Mouse (Mus musculus): Measurements from ENCODE around the gene Ccdc13.

Ccdc13 gene

DNA sequence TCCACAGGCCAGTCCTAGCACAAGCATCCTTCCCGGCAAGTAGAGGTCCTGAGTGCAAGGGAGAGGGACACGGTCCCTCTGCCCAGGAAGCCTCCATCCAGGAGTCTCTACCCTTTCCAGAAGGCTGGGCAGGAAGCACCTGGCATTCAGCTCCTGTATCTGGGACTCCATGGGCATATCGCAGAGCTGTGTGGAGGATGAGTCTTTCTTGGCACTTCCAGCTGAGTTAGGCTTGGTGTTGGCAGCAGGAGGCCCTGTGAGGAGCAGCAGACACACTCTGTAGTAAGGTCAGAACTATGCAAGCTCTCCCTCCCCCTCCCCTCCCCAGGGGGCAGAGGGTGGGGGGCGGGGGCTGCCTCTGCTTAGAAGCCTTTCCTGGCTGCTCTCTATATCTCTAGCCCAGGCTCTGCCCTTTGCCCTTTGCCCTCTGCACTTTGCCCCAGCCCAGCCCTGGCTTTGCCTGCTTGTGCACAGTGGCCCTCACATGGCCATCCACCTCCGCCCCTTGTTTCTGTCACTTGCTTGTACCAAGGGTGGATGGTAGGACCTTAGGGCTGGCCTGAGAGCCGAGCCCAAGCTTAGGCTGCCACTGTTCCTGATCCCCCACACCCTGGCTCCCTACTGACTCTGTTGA is 40.3 kb downstream of the Ccdc13 start:
- no peak for DNase-seq

DNA sequence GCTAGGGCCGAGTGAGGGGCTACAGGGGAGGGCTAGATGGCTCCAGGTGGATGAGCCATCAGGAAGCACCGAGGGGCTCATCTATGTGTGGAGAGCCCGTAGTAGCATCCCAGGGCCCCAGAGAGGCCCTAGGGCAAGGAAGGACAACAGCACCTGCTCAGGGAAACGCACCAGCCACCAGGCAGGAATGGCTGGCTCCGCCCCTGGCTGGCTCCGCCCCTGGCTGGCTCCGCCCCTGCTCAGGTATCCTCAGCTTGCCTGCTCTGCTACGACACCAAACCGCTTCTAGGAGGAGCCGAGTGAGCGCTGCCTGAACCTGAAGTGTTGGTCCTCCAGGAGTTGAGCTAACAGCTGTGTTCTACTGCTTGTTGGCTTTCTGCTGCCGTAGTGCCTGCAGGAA is 41.5 kb downstream of the Ccdc13 start:
- peak; percentile 60 to 62 for DNase-seq

DNA sequence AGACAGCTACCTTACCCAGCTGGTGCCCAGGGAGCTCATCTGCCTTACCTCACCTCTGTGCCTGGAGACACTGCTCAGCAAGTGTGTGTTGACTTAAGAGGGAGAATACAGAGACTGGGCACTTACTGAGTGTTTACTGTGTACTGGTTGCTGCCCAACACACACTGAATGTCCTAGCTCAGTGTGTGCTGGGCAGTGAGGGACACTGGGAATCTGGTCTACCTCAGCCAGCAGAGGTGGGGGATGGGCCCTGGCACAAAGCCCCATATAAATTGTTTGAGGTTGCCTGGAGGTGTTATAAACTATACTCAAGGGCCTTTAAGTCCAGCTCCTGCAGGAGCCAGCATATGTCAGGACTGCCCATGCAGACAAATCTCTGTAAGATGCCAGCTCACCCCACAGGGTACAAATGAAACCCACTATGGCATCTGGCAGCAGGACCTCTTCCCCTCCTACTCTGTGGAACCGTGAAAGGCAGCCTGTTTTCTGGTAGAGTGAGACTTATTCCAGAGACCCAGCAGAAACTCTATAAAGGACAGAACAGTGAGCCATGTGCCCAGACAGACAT is 44.2 kb downstream of the Ccdc13 start:
- DNase-seq, result peak; percentile 49 to 50

DNA sequence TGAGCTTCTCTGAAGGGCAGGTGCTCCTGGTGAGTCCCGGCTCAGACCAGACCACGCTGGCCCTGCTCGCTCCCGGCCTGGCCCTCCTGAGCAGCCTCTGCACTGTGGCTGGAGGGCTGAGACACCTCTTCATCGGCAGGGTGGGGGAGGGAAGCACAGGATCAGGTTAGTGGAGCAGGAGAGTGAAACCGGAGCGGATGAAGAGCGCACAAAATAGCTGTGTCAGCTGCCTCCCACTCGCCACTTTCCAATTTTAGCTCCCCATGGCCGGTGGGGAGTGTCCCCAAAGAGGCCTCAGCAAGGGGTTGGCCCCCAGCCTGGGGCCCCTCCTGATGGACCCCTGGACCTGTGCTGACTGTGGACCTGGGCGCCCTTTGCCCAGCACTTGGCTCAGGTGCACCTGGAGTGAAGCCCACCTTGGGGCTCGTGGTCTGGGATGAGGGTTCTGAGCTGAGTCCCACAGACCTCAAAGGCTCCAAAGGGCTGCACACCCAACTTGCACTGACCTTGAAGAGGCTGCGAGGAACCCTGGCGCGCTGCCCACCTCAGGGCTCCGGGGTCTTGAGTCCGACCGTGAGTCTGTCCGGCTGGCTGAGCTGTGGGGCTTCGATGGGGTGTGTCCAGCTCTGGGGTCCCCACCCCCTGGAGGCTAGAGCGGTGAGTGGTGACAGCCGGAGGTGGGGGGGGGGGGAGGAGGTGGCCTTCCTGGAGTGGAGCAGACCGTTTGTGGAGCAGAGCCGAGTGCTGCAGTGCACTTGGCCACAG is 47.3 kb downstream of the Ccdc13 start, which contains the start of gene Hhatl:
Gene Hhatl (minus strand): TSS at position 751 of the 765 bp plus-strand sequence.
- DNase-seq, result peak; percentile 27 to 49

DNA sequence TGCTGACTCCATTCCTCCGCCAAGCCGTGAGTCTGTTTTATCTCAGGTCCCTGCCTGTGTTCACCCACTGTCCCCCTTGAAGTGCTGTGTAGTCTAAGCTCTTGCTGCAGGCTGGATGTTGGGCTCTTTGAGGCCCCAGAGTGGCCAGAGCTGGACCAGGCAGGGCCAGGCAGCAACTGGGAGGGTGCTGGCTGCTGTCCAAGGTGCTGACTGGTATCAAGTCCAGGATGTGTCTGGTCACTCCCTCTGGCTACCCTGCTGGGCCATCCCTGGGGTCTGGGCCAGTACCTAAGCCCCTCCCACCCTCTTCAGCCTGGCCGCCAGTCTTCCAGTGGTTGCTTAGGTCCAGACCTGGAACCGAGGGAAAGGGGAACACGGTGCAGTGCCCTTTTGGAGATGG is 48.1 kb downstream of the Ccdc13 start:
- peak; percentile 41 to 60 for DNase-seq

DNA sequence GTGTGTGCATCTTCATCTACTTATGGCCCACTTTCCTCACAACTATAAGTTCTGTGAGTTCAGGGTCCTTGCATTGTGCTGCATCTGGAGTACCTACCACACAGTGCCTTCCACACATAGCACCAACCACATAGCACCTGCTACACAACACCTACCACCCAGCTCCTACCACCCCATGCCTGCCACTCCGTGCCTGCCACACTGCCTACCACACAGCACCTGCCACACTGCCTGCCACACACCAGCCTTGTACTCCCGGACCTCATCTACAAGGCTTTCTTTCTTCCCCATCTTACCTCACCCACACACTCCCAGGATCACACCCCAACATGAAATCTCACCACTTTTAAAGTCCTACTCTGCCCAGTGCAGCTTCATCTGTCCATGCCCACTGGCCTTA is 52.9 kb downstream of the Ccdc13 start:
- no peak for DNase-seq

DNA sequence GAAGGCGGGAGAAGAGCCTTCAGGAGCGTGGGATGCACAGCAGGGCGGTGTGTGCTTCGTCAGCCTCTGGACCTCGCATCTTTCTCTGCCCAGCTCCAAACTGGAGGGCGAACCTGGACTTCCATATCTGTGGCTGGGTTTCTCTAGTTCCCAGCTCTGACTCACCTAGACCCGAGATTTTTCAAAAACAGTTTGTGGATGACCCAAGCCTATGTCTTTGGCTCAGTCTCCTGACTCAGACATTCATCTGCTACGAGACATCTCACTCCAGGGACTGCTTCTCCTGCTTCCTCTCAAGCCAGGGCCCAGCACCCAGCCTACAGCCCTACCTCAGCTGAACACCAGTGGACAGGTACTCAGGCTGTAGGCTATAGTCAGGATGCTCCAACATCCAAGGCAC is 54.0 kb downstream of the Ccdc13 start:
- no peak for DNase-seq

DNA sequence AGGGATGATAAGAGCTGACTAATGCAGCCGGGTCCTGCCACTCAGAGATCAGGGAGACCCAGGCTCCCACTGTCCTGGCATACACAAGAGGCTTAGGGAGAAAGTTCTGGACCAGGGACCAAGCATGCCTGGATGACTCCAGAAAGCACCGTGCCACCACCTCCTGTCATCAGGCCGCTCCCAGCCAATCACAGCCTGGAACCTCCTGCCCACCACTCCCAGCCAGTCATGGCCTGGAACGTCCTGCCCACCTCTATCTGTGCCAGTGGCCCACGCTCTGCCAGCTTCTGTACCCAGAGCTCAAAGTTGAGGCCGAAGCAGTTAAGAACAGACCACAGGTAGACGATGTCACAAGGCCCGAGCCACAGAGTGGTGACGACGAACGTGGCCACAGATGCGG is 54.5 kb downstream of the Ccdc13 start:
- DNase-seq, result no peak

DNA sequence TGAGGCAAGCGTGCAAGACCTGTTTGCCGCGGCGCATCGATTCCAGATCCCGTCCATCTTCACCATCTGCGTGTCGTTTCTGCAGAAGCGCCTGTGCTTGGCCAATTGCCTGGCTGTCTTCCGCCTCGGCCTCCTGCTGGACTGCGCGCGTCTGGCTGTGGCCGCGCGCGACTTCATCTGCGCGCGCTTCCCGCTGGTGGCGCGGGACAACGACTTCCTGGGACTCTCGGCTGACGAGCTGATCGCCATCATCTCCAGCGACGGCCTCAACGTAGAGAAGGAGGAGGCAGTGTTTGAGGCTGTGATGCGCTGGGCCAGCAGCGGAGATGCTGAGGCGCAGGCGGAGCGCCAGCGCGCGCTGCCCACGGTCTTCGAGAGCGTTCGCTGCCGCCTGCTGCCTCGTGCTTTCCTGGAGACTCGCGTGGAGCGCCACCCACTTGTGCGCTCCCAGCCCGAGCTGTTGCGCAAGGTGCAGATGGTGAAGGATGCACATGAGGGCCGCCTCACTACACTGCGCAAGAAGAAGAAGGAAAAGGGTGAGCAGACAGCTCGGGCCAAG is 61.1 kb downstream of the Ccdc13 start:
- no peak for DNase-seq

DNA sequence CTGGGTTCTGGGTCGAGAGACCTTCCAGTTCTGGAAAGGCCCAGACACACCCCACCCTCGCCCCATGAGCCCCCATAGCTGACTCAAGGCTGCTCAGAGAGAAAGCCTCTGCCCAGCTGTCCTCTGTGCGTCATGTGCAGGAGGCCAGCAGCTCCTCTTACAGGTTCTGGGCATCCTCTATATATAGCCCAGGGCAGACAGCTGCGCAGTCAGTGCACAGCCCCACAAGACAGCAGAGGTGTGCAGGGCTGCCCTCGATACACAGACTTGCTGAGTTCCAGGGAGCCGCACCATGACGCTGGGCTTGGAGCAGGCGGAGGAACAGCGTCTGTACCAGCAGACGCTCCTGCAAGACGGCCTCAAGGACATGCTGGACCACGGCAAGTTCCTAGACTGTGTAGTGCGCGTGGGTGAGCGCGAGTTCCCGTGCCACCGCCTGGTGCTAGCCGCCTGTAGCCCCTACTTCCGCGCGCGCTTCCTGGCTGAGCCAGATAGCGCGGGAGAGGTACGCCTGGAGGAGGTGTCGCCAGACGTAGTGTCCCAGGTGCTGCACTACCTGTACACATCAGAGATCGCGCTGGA is 61.7 kb downstream of the Ccdc13 start, which contains the start of gene Klhl40:
Gene Klhl40 (plus strand): TSS at position 124 of the 582 bp plus-strand sequence.
- DNase-seq, result no peak

DNA sequence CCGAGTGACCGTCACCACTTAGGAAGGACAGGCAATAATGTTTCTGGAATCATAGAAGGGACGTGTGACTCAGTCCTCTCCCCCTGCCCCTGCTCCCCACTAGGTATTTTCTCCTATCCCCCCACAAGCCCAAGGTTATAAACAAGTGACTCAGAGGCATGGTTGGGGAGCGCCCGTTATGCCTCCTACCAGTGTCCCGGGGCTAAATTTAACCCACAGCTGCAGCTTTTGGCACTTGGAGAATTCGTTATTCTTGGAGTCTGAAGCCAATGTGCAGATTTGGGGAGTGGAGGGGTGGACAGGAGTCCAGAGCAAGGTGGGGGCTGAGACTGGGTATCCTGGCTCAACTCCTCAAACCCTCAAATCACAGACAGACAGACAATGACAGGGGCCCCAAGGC is 62.8 kb downstream of the Ccdc13 start:
- DNase-seq, result no peak

DNA sequence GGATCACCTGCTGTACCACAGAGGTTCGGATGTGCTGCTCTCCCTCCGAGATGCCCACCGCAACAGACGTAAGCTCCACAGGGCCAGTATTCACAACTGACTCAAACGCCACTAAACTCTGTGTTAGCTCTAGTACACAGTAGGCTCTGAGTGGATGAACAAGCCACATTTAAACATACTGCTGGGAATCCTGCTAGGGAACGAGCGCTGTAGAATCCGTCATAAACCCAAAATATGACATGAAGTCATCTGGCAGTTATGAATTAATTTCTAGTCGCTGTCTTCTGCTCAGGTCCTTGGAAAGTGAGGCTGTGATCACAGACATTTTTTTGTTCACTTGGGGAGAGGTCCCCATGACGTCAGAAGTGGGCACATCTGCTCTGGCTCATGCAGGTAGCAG is 63.3 kb downstream of the Ccdc13 start:
- DNase-seq, result no peak

DNA sequence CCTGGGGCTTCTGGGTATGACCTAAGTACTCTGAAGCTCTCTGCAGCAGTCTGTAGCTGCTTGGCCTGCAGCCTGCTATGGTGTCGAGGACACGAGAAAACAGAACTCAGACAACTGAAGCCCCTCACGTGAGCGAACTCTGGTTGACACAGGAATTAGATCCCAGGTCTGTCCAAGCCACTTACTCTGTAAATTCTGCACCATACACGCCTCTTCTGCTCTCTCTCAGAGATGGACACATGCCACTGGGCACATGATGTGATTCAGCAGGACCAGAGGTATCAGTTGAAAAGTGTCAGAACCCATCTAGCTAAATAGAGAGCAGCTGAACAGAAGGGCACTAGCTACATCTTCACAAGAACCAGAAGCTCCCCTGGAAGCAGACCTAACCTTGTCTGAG is 66.8 kb downstream of the Ccdc13 start:
- DNase-seq, result no peak

DNA sequence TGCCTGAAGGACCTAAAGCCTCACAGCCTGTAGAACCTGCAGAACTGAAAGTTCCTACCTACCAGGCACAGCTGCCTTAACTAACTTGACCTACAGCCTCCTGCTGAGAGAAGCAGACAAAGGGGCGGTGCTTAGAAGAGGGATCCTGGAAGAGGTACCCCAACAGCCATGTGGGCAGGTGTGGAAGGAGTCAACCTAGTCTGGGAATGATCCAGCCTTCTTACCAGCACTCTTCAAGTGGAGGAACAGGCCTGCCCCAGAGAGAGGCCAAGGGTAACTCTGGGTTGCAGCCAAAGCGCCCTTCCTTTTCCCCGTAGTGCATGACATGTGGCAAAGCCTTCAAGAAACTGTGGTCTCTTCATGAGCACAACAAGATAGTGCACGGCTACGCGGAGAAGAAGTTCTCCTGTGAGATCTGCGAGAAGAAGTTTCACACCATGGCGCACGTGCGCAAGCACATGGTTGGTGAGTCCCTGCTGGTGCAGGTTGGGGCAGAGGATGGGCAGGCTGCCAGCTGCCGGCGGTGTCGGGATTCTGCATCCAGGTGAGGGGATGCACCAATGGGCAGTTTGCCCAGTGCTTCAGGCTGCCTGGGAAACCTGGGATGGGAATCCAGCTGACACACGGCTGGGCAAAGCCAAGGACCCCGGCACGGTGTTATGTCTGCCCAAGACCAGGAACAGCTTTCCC is 74.0 kb downstream of the Ccdc13 start:
- DNase-seq, result no peak

DNA sequence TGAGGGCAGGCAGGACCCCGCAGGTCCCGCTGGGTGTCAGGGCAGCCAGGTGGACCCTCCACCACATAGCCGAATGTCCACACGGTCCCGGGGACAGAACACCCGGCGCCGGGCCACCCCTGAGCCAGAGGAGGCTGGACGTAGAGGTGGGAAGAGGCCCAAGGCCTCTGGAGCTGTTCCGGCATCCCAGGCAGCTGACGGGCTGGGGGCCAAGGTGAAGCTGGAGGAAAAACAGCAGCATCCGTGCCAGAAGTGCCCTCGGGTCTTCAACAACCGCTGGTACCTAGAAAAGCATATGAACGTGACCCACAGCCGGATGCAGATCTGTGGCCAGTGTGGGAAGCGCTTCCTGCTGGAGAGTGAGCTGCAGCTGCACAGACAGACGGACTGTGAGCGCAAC is 75.5 kb downstream of the Ccdc13 start:
- no peak for DNase-seq

DNA sequence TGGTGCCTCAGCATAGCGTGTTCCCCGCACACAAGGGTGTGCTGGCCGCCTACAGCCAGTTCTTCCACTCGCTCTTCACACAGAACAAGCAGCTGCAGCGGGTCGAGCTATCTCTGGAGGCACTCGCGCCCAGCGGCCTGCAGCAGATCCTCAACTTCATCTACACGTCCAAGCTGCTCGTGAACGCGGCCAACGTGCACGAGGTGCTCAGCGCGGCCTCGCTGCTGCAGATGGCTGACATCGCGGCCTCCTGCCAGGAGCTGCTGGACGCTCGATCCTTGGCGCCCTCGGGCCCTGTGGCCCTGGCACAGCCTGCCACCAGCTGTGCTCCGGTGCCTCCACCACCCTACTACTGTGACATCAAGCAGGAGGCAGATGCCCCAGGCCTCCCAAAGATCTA is 76.5 kb downstream of the Ccdc13 start:
- no peak for DNase-seq

DNA sequence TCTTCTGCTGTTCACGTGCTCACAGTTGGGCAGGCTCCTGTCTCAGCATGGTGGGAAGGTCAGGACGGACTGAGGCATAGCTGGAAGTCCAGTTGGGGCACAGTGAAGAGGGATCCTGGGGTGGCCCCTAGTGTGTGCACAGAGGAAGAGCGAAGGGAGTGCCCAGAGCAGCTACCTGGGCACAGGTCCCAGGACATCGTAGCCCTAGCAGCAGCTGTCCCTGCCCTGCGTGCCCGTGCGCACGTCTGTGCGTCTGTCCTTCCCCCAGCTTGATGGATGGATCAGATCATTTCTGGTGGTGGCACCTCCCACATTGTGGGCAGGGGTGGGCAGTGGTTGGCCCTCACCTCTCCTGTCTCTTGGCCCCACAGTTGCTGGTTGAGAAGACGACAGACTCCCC is 77.0 kb downstream of the Ccdc13 start:
- no peak for DNase-seq

DNA sequence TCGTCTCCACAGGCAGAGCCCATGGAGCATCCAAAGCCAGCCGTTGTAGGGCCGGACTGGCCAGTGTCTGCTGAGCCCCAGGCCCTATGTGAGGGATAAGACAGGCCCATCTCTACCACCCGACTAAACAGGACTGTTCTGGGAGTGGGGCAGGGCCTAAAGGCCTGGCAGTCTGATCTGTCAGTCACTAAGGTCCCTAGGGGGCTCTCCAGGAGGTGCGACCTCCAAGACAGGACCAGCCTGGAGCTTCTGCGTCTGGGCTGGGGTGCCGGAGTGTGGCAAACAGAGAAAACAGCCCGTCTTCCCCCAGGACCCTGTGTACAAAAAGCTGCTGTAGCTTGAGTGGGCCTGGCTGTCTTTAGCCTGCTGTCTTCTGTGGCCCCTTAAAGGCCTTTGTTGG is 77.5 kb downstream of the Ccdc13 start:
- DNase-seq, result no peak

DNA sequence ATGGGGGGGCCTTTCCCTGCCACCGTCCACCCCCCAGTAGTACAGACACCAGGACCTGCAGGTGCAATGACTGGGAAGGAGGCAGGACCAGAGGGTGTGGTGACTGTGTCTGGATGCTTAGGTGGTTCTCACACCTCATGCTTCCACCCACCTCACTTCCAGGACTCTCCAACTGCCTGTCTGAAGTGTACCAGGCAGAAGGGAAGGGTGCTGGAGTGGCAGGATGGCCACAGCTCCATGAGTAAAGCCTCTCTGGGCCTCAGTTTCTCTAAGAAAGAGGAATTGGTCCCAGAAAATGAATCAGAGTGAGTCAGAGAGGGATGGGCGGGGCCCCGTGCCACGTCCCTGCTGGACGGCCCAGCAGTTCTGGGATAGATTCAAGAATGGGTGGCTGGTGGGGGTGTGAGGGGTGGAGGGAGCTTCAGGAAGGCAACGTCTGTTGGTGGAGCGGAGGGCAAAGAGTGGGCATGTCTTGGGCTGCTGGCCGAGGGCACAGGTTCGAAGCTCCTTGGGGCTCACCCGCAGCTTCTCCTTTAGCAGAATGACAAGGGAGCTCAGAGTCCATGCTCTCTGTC is 78.1 kb downstream of the Ccdc13 start:
- DNase-seq, result no peak

DNA sequence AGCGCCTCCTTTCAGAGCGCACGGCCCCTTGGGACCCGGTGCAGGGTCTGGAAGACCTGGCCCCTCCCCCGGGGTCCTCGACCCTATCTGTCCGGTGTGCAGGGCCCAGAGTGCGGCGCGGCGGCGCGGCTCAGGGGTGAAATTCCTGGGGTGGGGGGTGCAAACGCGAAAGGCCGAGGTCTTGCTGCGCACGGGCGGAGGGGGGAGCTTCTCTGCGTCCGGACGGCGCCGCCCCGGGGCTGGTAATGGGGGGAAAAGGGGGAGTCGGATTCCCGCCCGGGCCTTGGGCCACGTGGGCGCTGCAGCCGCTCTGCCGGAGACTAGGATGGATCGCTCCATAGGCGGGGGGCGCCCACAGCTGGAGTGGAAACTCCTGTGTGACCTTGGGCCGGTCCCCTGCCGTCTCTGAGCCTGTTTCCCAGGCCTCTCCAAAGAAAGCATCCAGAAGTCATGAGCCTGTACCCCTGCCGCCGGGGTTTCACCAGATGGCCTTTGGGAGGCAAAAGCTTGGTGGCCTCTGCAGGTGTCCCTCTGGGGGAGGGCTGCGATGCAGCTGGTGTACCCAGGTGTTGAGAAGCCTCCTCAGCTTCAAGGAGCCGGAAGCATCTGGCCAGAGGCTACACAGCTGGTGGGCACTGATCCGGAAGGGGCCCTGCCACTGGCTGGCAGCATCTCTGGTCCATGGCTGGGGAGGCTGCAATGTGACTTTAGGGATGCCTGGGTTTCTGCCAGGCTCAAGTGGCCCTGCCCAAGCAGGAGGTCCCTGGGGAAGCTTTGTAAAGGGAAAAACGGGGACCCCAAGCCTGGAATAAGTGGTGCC is 78.8 kb downstream of the Ccdc13 start:
- DNase-seq, result peak; percentile 42 to 53

Data from kidney, adult 8-10 months (tissue).